Mouse (Mus musculus): ENCODE data around the gene Mast4.

GRCm38 (mm10) chr13:103326186-103326585 is 8.1 kb downstream of the Mast4 start:
- TF ChIP-seq CTCF (IDR thresholded peaks at IDR 0.05; ENCODE audit: borderline replicate concordance, control insufficient read depth, extremely low read depth, insufficient read depth, low read length, poor library complexity), result no peak
- TF ChIP-seq POLR2A (IDR thresholded peaks at IDR 0.05; ENCODE audit: control insufficient read depth, extremely low read depth, insufficient read depth, low read length, poor library complexity), result no peak

Data from thymus, adult 2 months (tissue).